Mouse (Mus musculus): ENCODE measurements around the gene Ap3d1. TPM values are rescaled to one million over a fixed set of nuclear protein-coding genes. Genes with fewer than 3 reads are reported as not detected.

Gene Ap3d1
- polyA plus RNA-seq, 1 experiment = 68.0 TPM

GRCm38 (mm10) chr10:80765746-80766145 is 23.7 kb upstream of the Ap3d1 start:
- Histone ChIP-seq H3K4me3 (no peak overlapping the region), H3K79me2 (ENCODE audit: control insufficient read depth, insufficient read depth) (peaks cover 52% of the 10 kb centered on the region), H3K27me3 (ENCODE audit: control insufficient read depth, insufficient read depth, insufficient read length) (no peaks in the 10 kb centered on the region), H3ac (ENCODE audit: control insufficient read depth, insufficient read length) (no peak overlapping the region), H3K36me3 (ENCODE audit: control insufficient read depth, insufficient read depth) (peaks cover 23% of the 10 kb centered on the region), H3K4me2 (ENCODE audit: low read depth) (no peak overlapping the region)
- TF ChIP-seq TCF12 (IDR thresholded peaks at IDR 0.05; ENCODE audit: insufficient read depth, poor library complexity, severe bottlenecking) (no peak), SRF (IDR thresholded peaks at IDR 0.05; ENCODE audit: control insufficient read depth, insufficient read length, low read depth) (no peak), REST (IDR thresholded peaks at IDR 0.05; ENCODE audit: insufficient read depth, insufficient read length) (no peak), MYOG (IDR thresholded peaks at IDR 0.05; ENCODE audit: control insufficient read depth in 1 of 3, insufficient read depth in 1 of 3, insufficient read length in 2 of 3, low read depth in 2 of 3) (no peak), E2F4 (IDR thresholded peaks at IDR 0.05; ENCODE audit: insufficient read depth) (no peak), CEBPB (IDR thresholded peaks at IDR 0.05; ENCODE audit: insufficient read depth, poor library complexity, severe bottlenecking) (no peak), MYOD1 (IDR thresholded peaks at IDR 0.05; ENCODE audit: control insufficient read depth in 1 of 3, insufficient read length in 2 of 3, low read depth in 2 of 3) (no peak), USF1 (IDR thresholded peaks at IDR 0.05; ENCODE audit: low read depth) (no peak), POLR2A (IDR thresholded peaks at IDR 0.05; ENCODE audit: insufficient read length, low read depth) (no peak), MAX (IDR thresholded peaks at IDR 0.05; ENCODE audit: low read depth) (no peak), TCF3 (IDR thresholded peaks at IDR 0.05; ENCODE audit: insufficient read length, low read depth) (no peak), POLR2AphosphoS2 (IDR thresholded peaks at IDR 0.05; ENCODE audit: insufficient read length, low read depth) (no peak)

GRCm38 (mm10) chr10:80763502-80763901 is 21.4 kb upstream of the Ap3d1 start:
- Histone ChIP-seq H3K4me2 (ENCODE audit: low read depth) (peak overlapping the region; percentile 44), H3K79me2 (ENCODE audit: control insufficient read depth, insufficient read depth) (peaks cover 74% of the 10 kb centered on the region), H3K36me3 (ENCODE audit: control insufficient read depth, insufficient read depth) (peaks cover 16% of the 10 kb centered on the region), H3K4me3 (no peak overlapping the region), H3K27me3 (ENCODE audit: control insufficient read depth, insufficient read depth, insufficient read length) (no peaks in the 10 kb centered on the region), H3ac (ENCODE audit: control insufficient read depth, insufficient read length) (no peak overlapping the region)
- TF ChIP-seq TCF12 (IDR thresholded peaks at IDR 0.05; ENCODE audit: insufficient read depth, poor library complexity, severe bottlenecking) (no peak), REST (IDR thresholded peaks at IDR 0.05; ENCODE audit: insufficient read depth, insufficient read length) (no peak), MYOD1 (IDR thresholded peaks at IDR 0.05; ENCODE audit: control insufficient read depth in 1 of 3, insufficient read length in 2 of 3, low read depth in 2 of 3) (peak in 1 of 3 experiments; percentile 44), USF1 (IDR thresholded peaks at IDR 0.05; ENCODE audit: low read depth) (peak; percentile 69), MAX (IDR thresholded peaks at IDR 0.05; ENCODE audit: low read depth) (no peak), MYOG (IDR thresholded peaks at IDR 0.05; ENCODE audit: control insufficient read depth in 1 of 3, insufficient read depth in 1 of 3, insufficient read length in 2 of 3, low read depth in 2 of 3) (no peak), E2F4 (IDR thresholded peaks at IDR 0.05; ENCODE audit: insufficient read depth) (no peak), POLR2A (IDR thresholded peaks at IDR 0.05; ENCODE audit: insufficient read length, low read depth) (no peak), SRF (IDR thresholded peaks at IDR 0.05; ENCODE audit: control insufficient read depth, insufficient read length, low read depth) (no peak), CEBPB (IDR thresholded peaks at IDR 0.05; ENCODE audit: insufficient read depth, poor library complexity, severe bottlenecking) (peak; percentile 84), POLR2AphosphoS2 (IDR thresholded peaks at IDR 0.05; ENCODE audit: insufficient read length, low read depth) (no peak)

GRCm38 (mm10) chr10:80761821-80762220 is 19.8 kb upstream of the Ap3d1 start:
- Histone ChIP-seq H3K4me2 (ENCODE audit: low read depth) (no peak overlapping the region), H3K27me3 (ENCODE audit: control insufficient read depth, insufficient read depth, insufficient read length) (no peaks in the 10 kb centered on the region), H3K79me2 (ENCODE audit: control insufficient read depth, insufficient read depth) (peaks cover 86% of the 10 kb centered on the region), H3K4me3 (no peak overlapping the region), H3K36me3 (ENCODE audit: control insufficient read depth, insufficient read depth) (peaks cover 3% of the 10 kb centered on the region), H3ac (ENCODE audit: control insufficient read depth, insufficient read length) (no peak overlapping the region)
- TF ChIP-seq E2F4 (IDR thresholded peaks at IDR 0.05; ENCODE audit: insufficient read depth) = no peak
- no peak for TF ChIP-seq REST (IDR thresholded peaks at IDR 0.05; ENCODE audit: insufficient read depth, insufficient read length)
- no peak for TF ChIP-seq MAX (IDR thresholded peaks at IDR 0.05; ENCODE audit: low read depth)
- TF ChIP-seq CEBPB (IDR thresholded peaks at IDR 0.05; ENCODE audit: insufficient read depth, poor library complexity, severe bottlenecking) = no peak

- H3K27me3 ChIP-seq (ENCODE audit: control insufficient read depth, insufficient read depth, insufficient read length) = no peaks in the 10 kb centered on the region
- no peaks in the 10 kb centered on the region for H3K36me3 ChIP-seq (ENCODE audit: control insufficient read depth, insufficient read depth)
- TF ChIP-seq CEBPB (IDR thresholded peaks at IDR 0.05; ENCODE audit: insufficient read depth, poor library complexity, severe bottlenecking) (no peak), MAX (IDR thresholded peaks at IDR 0.05; ENCODE audit: low read depth) (no peak), E2F4 (IDR thresholded peaks at IDR 0.05; ENCODE audit: insufficient read depth) (no peak), MYOG (IDR thresholded peaks at IDR 0.05; ENCODE audit: control insufficient read depth in 1 of 3, insufficient read depth in 1 of 3, insufficient read length in 2 of 3, low read depth in 2 of 3) (peak in 1 of 3 experiments; percentile 33), SRF (IDR thresholded peaks at IDR 0.05; ENCODE audit: control insufficient read depth, insufficient read length, low read depth) (no peak), MYOD1 (IDR thresholded peaks at IDR 0.05; ENCODE audit: control insufficient read depth in 1 of 3, insufficient read length in 2 of 3, low read depth in 2 of 3) (no peak), USF1 (IDR thresholded peaks at IDR 0.05; ENCODE audit: low read depth) (no peak), POLR2AphosphoS2 (IDR thresholded peaks at IDR 0.05; ENCODE audit: insufficient read length, low read depth) (no peak), POLR2A (IDR thresholded peaks at IDR 0.05; ENCODE audit: insufficient read length, low read depth) (no peak)
- peaks cover 95% of the 10 kb centered on the region for H3K79me2 ChIP-seq (ENCODE audit: control insufficient read depth, insufficient read depth)
- no peak overlapping the region for H3K4me3 ChIP-seq
- H3ac ChIP-seq (ENCODE audit: control insufficient read depth, insufficient read length) = no peak overlapping the region
- no peak overlapping the region for H3K4me2 ChIP-seq (ENCODE audit: low read depth)
These were observed 18.8 kb upstream of the Ap3d1 start for GRCm38 (mm10) chr10:80760596-80761524.

Data from myocyte (in vitro differentiated cells).